Mouse (Mus musculus) hindbrain, embryonic 12.5 days (tissue): ENCODE data around the gene Zfp850. TPM values are rescaled to one million over a fixed set of nuclear protein-coding genes. Genes with fewer than 3 reads are reported as not detected.

ENCODE experiments used
- ATAC-seq: fragments of 200-750 bp; cut with Nextera tagmentation; 2 replicates; pipeline ENCODE4 v1.8.0; 2017; ENCODE audit warnings: moderate TSS enrichment; ENCODE audit not compliant: low FRiP score
- H3K27ac ChIP-seq: fragments of 300-500 bp; sonication (generic); 2 replicates; pipeline ENCODE4 v1.5.1; 2016; ENCODE audit warnings: mild to moderate bottlenecking
- H3K27me3 ChIP-seq: fragments of 300-500 bp; sonication (generic); 2 replicates; pipeline ENCODE4 v1.6.1; 2016; ENCODE audit warnings: mild to moderate bottlenecking
- H3K36me3 ChIP-seq: fragments of 300-500 bp; sonication (generic); 2 replicates; pipeline ENCODE4 v1.6.1; 2016; ENCODE audit warnings: mild to moderate bottlenecking
- H3K4me1 ChIP-seq: fragments of 300-500 bp; sonication (generic); 2 replicates; pipeline ENCODE4 v1.6.1; 2016
- H3K4me2 ChIP-seq: fragments of 300-500 bp; sonication (generic); replicated peaks from 2 replicates; pipeline ENCODE4 v1.6.1; 2016; ENCODE audit warnings: mild to moderate bottlenecking
- H3K4me3 ChIP-seq: fragments of 300-500 bp; sonication (generic); 2 replicates; pipeline ENCODE4 v1.5.1; 2016; ENCODE audit warnings: mild to moderate bottlenecking
- H3K9ac ChIP-seq: fragments of 300-500 bp; sonication (generic); 2 replicates; pipeline ENCODE4 v1.6.1; 2016; ENCODE audit warnings: mild to moderate bottlenecking, moderate library complexity
- H3K9me3 ChIP-seq: fragments of 300-500 bp; sonication (generic); replicated peaks from 2 replicates; pipeline ENCODE4 v1.6.1; 2016; ENCODE audit warnings: mild to moderate bottlenecking
- WGBS: fragments of 180-500 bp; shearing (Covaris S2); methylation state at CpG from one replicate; pipeline ENCODE4 v1.1.7; 2016; 5-methylcytosine and 5-hydroxymethylcytosine counted together
- polyA plus RNA-seq: library from polyadenylated mRNA; unstranded; fragments of >200 nt; fragmentation: Nextera tagmentation; extraction: Ambion mirVana; gene quantifications from 2 replicates; pipeline ENCODE4 v1.2.1, GENCODE M21; 2016

Zfp850 gene
- polyA plus RNA-seq = 6.1 and 7.5 TPM in 2 replicates

- H3K9ac ChIP-seq = peak within 1 kb of the TSS; percentile 80
- H3K4me3 ChIP-seq = peak within 1 kb of the TSS; percentile 60
- peaks cover 7% of the 10 kb centered on the region for H3K36me3 ChIP-seq
- peak within 1 kb of the TSS; percentile 19 for H3K27ac ChIP-seq
- peak within 1 kb of the TSS; percentile 87 for H3K4me2 ChIP-seq
- peaks cover 10% of the 10 kb centered on the region for H3K4me1 ChIP-seq
- under 1% methylated on average over 47 of the region's 47 CpGs for WGBS
- ATAC-seq = peak; percentile 97
- H3K9me3 ChIP-seq = no peaks in the 10 kb centered on the region
- no peaks in the 10 kb centered on the region for H3K27me3 ChIP-seq
Observed at GRCm38 (mm10) chr7:28013549-28014444, at the start of gene Zfp850. Gene Zfp850 (minus strand): TSS chr7:28014115.

- H3K9ac ChIP-seq = no peak overlapping the region
- H3K4me3 ChIP-seq = no peak overlapping the region
- H3K9me3 ChIP-seq = no peaks in the 10 kb centered on the region; the same call in 1 of the 2 replicates
- no peaks in the 10 kb centered on the region for H3K27me3 ChIP-seq
- H3K4me1 ChIP-seq = no peaks in the 10 kb centered on the region
- no peak for ATAC-seq
- H3K36me3 ChIP-seq = no peaks in the 10 kb centered on the region
- no peak overlapping the region for H3K27ac ChIP-seq
- H3K4me2 ChIP-seq = no peak overlapping the region
- 97% methylated on average over 1 of the region's 1 CpGs for WGBS
Observed at GRCm38 (mm10) chr7:28059972-28060371, 46.1 kb upstream of the Zfp850 start.

- 83% methylated on average over 6 of the region's 6 CpGs for WGBS
- H3K4me1 ChIP-seq = peaks cover 8% of the 10 kb centered on the region
Observed at GRCm38 (mm10) chr7:28053046-28053930, 39.4 kb upstream of the Zfp850 start.

GRCm38 (mm10) chr7:28050584-28050983, 36.7 kb upstream of the Zfp850 start:
- no peaks in the 10 kb centered on the region for H3K9me3 ChIP-seq
- H3K36me3 ChIP-seq = peaks cover 33% of the 10 kb centered on the region
- no peak for ATAC-seq
- no peak overlapping the region for H3K27ac ChIP-seq
- no peaks in the 10 kb centered on the region for H3K27me3 ChIP-seq
- H3K4me2 ChIP-seq = peak overlapping the region; percentile 63
- H3K9ac ChIP-seq = no peak overlapping the region
- no peak overlapping the region for H3K4me3 ChIP-seq
- peaks cover 8% of the 10 kb centered on the region for H3K4me1 ChIP-seq
- WGBS = 60% methylated on average over 17 of the region's 17 CpGs

More at GRCm38 (mm10) chr7:28053046-28053930, 39.4 kb upstream of the Zfp850 start:
- no peak overlapping the region for H3K4me2 ChIP-seq
- H3K27ac ChIP-seq = no peak overlapping the region
- H3K36me3 ChIP-seq = peaks cover 6% of the 10 kb centered on the region
- no peak overlapping the region for H3K9ac ChIP-seq
- H3K4me3 ChIP-seq = no peak overlapping the region
- no peak for ATAC-seq
- no peaks in the 10 kb centered on the region for H3K9me3 ChIP-seq
- no peaks in the 10 kb centered on the region for H3K27me3 ChIP-seq

GRCm38 (mm10) chr7:28049476-28050409, 35.8 kb upstream of the Zfp850 start, which contains the start of gene Psmc4:
Gene Psmc4 (minus strand): TSS chr7:28050101.
- Histone ChIP-seq H3K9ac (peak within 1 kb of the TSS; percentile 82), H3K27ac (no peak within 1 kb of the TSS), H3K4me2 (peak within 1 kb of the TSS; percentile 63), H3K4me3 (peak within 1 kb of the TSS; percentile 67), H3K36me3 (peaks cover 41% of the 10 kb centered on the region), H3K9me3 (no peaks in the 10 kb centered on the region), H3K4me1 (peaks cover 8% of the 10 kb centered on the region), H3K27me3 (no peaks in the 10 kb centered on the region)
- under 1% methylated on average over 52 of the region's 52 CpGs for WGBS
- ATAC-seq = peak; percentile 95

GRCm38 (mm10) chr7:28044524-28044923, 30.6 kb upstream of the Zfp850 start:
- no peak overlapping the region for H3K27ac ChIP-seq
- no peak for ATAC-seq
- H3K9ac ChIP-seq = no peak overlapping the region
- no peak overlapping the region for H3K4me3 ChIP-seq
- peaks cover 93% of the 10 kb centered on the region for H3K36me3 ChIP-seq
- WGBS = 89% methylated on average over 4 of the region's 4 CpGs
- peaks cover 8% of the 10 kb centered on the region for H3K4me1 ChIP-seq
- no peak overlapping the region for H3K4me2 ChIP-seq
- H3K27me3 ChIP-seq = no peaks in the 10 kb centered on the region
- no peaks in the 10 kb centered on the region for H3K9me3 ChIP-seq

- Histone ChIP-seq H3K27me3 (no peaks in the 10 kb centered on the region), H3K9me3 (no peaks in the 10 kb centered on the region), H3K4me1 (peaks cover 10% of the 10 kb centered on the region), H3K9ac (peak overlapping the region; percentile 80), H3K4me2 (peak overlapping the region; percentile 87), H3K4me3 (peak overlapping the region; percentile 60), H3K27ac (no peak overlapping the region), H3K36me3 (peaks cover 7% of the 10 kb centered on the region)
- 21% methylated on average over 7 of the region's 7 CpGs for WGBS
- ATAC-seq = peak; percentile 43
Observed at GRCm38 (mm10) chr7:28014445-28014810, 513 bp upstream of the Zfp850 start.

- peaks cover 10% of the 10 kb centered on the region for H3K4me1 ChIP-seq
- no peak for ATAC-seq
- 98% methylated on average over 3 of the region's 3 CpGs for WGBS
- no peak overlapping the region for H3K4me3 ChIP-seq
- no peaks in the 10 kb centered on the region for H3K9me3 ChIP-seq
- H3K27ac ChIP-seq = no peak overlapping the region
- no peak overlapping the region for H3K4me2 ChIP-seq
- no peak overlapping the region for H3K9ac ChIP-seq
- no peaks in the 10 kb centered on the region for H3K27me3 ChIP-seq
- peaks cover 23% of the 10 kb centered on the region for H3K36me3 ChIP-seq
Observed at GRCm38 (mm10) chr7:28010271-28010670, 3.6 kb downstream of the Zfp850 start.

GRCm38 (mm10) chr7:27982197-27982596, 31.7 kb downstream of the Zfp850 start:
- Histone ChIP-seq H3K4me1 (peaks cover 11% of the 10 kb centered on the region), H3K36me3 (peaks cover 19% of the 10 kb centered on the region), H3K9ac (no peak overlapping the region), H3K9me3 (peaks cover 42% of the 10 kb centered on the region), H3K27me3 (no peaks in the 10 kb centered on the region), H3K4me2 (no peak overlapping the region), H3K27ac (no peak overlapping the region), H3K4me3 (no peak overlapping the region)
- ATAC-seq = no peak
- 71% methylated on average over 2 of the region's 2 CpGs for WGBS

- no peaks in the 10 kb centered on the region for H3K27me3 ChIP-seq
- peaks cover 18% of the 10 kb centered on the region for H3K9me3 ChIP-seq
- H3K9ac ChIP-seq = peak within 1 kb of the TSS; percentile 91
- ATAC-seq = peak; percentile 85
- H3K4me1 ChIP-seq = peaks cover 11% of the 10 kb centered on the region
- H3K27ac ChIP-seq = peak within 1 kb of the TSS; percentile 73
- peak within 1 kb of the TSS; percentile 85 for H3K4me2 ChIP-seq
- peaks cover 14% of the 10 kb centered on the region; the same call in 1 of the 2 replicates for H3K36me3 ChIP-seq
- under 1% methylated on average over 29 of the region's 29 CpGs for WGBS
- H3K4me3 ChIP-seq = peak within 1 kb of the TSS; percentile 76
Observed at GRCm38 (mm10) chr7:27978683-27979528, 35.0 kb downstream of the Zfp850 start, which contains the start of gene Zfp780b. Gene Zfp780b (minus strand): TSS chr7:27979171.
